Mouse (Mus musculus) megakaryocyte, embryonic 14.5 days (primary cell): ENCODE measurements around the gene Igfbp2.

Experiments used
- FLI1 ChIP-seq: IDR thresholded peaks from 2 replicates; pipeline ENCODE4 v1.6.1; 2012; ENCODE audit warnings: low read length, inconsistent platforms, mixed read lengths
- GATA1 ChIP-seq: IDR thresholded peaks from 3 replicates; pipeline ENCODE4 v1.6.1; 2012; ENCODE audit warnings: mixed read lengths, low read length, inconsistent platforms, borderline replicate concordance

GRCm38 (mm10) chr1:72809951-72810675, 14.2 kb upstream of the Igfbp2 start:
- TF ChIP-seq GATA1: no peak
- TF ChIP-seq FLI1: no peak
